In genomic region chr10:18370475-18371286, GRCm38 (mm10) we compare ENCODE assay signal across 9 mouse cellular contexts. TPM values are rescaled to one million over a fixed set of nuclear protein-coding genes. Genes with fewer than 3 reads are reported as not detected.
DNase-seq lines count a peak whose midpoint lies in the region; ATAC-seq lines count a peak whose summit lies in the region.
"Had no signal": no experiment of that assay in that cellular context is flagged by ENCODE, and none has a peak within 500 bp of the region (broad histone marks: within the 10 kb centered on the region; RNA-seq: fewer than 3 reads in every experiment).

No protein-coding gene starts in this region.

- no peak overlapping the region for H3K4me3 ChIP-seq in heart, embryonic 13.5 days
- H3K4me3 ChIP-seq in hindbrain, embryonic 11.5 days (ENCODE audit: low read depth, low read length), result no peak overlapping the region
- H3K4me3 ChIP-seq in limb, embryonic 11.5 days (ENCODE audit: low read depth, low read length), result no peak overlapping the region
- H3K4me3 ChIP-seq in stomach, embryonic 15.5 days (replicated peaks), result no peak overlapping the region
- H3K4me3 ChIP-seq: midbrain, embryonic 12.5 days had no signal

- H3K27ac ChIP-seq in heart, embryonic 13.5 days (replicated peaks), result no peak overlapping the region
- H3K27ac ChIP-seq in hindbrain, embryonic 11.5 days (ENCODE audit: low read depth, low read length), result no peak overlapping the region
- no peak overlapping the region for H3K27ac ChIP-seq in limb, embryonic 11.5 days (replicated peaks; ENCODE audit: low read depth, low read length)
- H3K27ac ChIP-seq in stomach, embryonic 15.5 days, result peak overlapping the region; percentile 46
- H3K27ac ChIP-seq: midbrain, embryonic 12.5 days had no signal

- H3K36me3 ChIP-seq in heart, embryonic 13.5 days, result no peaks in the 10 kb centered on the region
- no peaks in the 10 kb centered on the region for H3K36me3 ChIP-seq in hindbrain, embryonic 11.5 days (ENCODE audit: control insufficient read depth, insufficient read depth, low read length)
- H3K36me3 ChIP-seq in limb, embryonic 11.5 days (ENCODE audit: control insufficient read depth, insufficient read depth, low read length), result no peaks in the 10 kb centered on the region
- no peaks in the 10 kb centered on the region for H3K36me3 ChIP-seq in stomach, embryonic 15.5 days
- H3K36me3 ChIP-seq: midbrain, embryonic 12.5 days had no signal

- peaks cover 21% of the 10 kb centered on the region for H3K4me1 ChIP-seq in heart, embryonic 13.5 days
- peaks cover 8% of the 10 kb centered on the region for H3K4me1 ChIP-seq in hindbrain, embryonic 11.5 days (replicated peaks; ENCODE audit: control insufficient read depth, insufficient read depth, low read length)
- H3K4me1 ChIP-seq in limb, embryonic 11.5 days (ENCODE audit: control insufficient read depth, insufficient read depth, low read length), result peaks cover 10% of the 10 kb centered on the region
- H3K4me1 ChIP-seq in stomach, embryonic 15.5 days, result peaks cover 14% of the 10 kb centered on the region; the same call in 1 of the 2 replicates

- ATAC-seq in heart, embryonic 13.5 days (ENCODE audit: extremely low read depth, insufficient number of reproducible peaks, low FRiP score, low TSS enrichment), result no peak
- ATAC-seq in hindbrain, embryonic 11.5 days (ENCODE audit: low FRiP score), result peak; percentile 37; the same call in 1 of the 2 replicates
- ATAC-seq in limb, embryonic 11.5 days (ENCODE audit: insufficient number of reproducible peaks, low FRiP score, low TSS enrichment, low read depth), result peak; percentile 68; the same call in 1 of the 2 replicates
- ATAC-seq in stomach, embryonic 15.5 days (ENCODE audit: insufficient read depth, low FRiP score, low read depth), result peak; percentile 75

- H3K4me2 ChIP-seq in heart, embryonic 13.5 days, result peak overlapping the region; percentile 10; the same call in 1 of the 2 replicates
- H3K4me2 ChIP-seq in hindbrain, embryonic 11.5 days (replicated peaks; ENCODE audit: low read depth, low read length), result no peak overlapping the region
- no peak overlapping the region for H3K4me2 ChIP-seq in limb, embryonic 11.5 days (ENCODE audit: low read depth, severe bottlenecking)
- peak overlapping the region; percentile 36 for H3K4me2 ChIP-seq in stomach, embryonic 15.5 days

- no peaks in the 10 kb centered on the region for H3K27me3 ChIP-seq in heart, embryonic 13.5 days (replicated peaks)
- no peaks in the 10 kb centered on the region for H3K27me3 ChIP-seq in hindbrain, embryonic 11.5 days (ENCODE audit: control insufficient read depth, insufficient read depth, low read length)
- H3K27me3 ChIP-seq in limb, embryonic 11.5 days (ENCODE audit: control insufficient read depth, insufficient read depth, low read length), result no peaks in the 10 kb centered on the region
- no peaks in the 10 kb centered on the region for H3K27me3 ChIP-seq in stomach, embryonic 15.5 days (replicated peaks)

- no peak for DNase-seq in heart, adult 8-10 months (ENCODE audit: low spot score)
- DNase-seq in hindbrain, embryonic 11.5 days (ENCODE audit: low spot score), result peak; percentile 37
- DNase-seq in limb, embryonic 11.5 days (ENCODE audit: low spot score), result peak; percentile 33
- no peak for DNase-seq in left cerebral cortex, postnatal 25 days (ENCODE audit: low spot score in 2 of 2)
- DNase-seq in heart, postnatal 36 days, result no peak
- no peak for DNase-seq in thymus, postnatal 25 days

- H3K9me3 ChIP-seq in heart, embryonic 13.5 days, result no peaks in the 10 kb centered on the region
- H3K9me3 ChIP-seq in hindbrain, embryonic 11.5 days (ENCODE audit: control insufficient read depth, low read length), result no peaks in the 10 kb centered on the region
- H3K9me3 ChIP-seq in limb, embryonic 11.5 days (ENCODE audit: control insufficient read depth, low read length), result no peaks in the 10 kb centered on the region
- no peaks in the 10 kb centered on the region for H3K9me3 ChIP-seq in stomach, embryonic 15.5 days
- H3K9me3 ChIP-seq: midbrain, embryonic 12.5 days had no signal

- WGBS in heart, embryonic 13.5 days, result 38% methylated on average over 17 of the region's 17 CpGs
- WGBS in hindbrain, embryonic 11.5 days, result 17% methylated on average over 17 of the region's 17 CpGs
- 24% methylated on average over 17 of the region's 17 CpGs for WGBS in limb, embryonic 11.5 days
- 25% methylated on average over 17 of the region's 17 CpGs for WGBS in stomach, embryonic 15.5 days

- peak overlapping the region; percentile 33 for H3K9ac ChIP-seq in heart, embryonic 13.5 days
- H3K9ac ChIP-seq in hindbrain, embryonic 11.5 days (ENCODE audit: low read depth, low read length), result no peak overlapping the region
- no peak overlapping the region for H3K9ac ChIP-seq in limb, embryonic 11.5 days (ENCODE audit: low read length)
- no peak overlapping the region for H3K9ac ChIP-seq in stomach, embryonic 15.5 days
- H3K9ac ChIP-seq: midbrain, embryonic 12.5 days had no signal

- intact Hi-C loops in left cerebral cortex, postnatal 25 days (cut with DNase I), result no loop called here
- intact Hi-C loops in heart, postnatal 36 days (cut with DNase I), result no loop called here

RNA-seq across cellular contexts. Expression of gene Nhsl1, which starts 51.9 kb away (rescaled TPM):
- polyA plus RNA-seq in heart, embryonic 13.5 days (2015; fragmentation: Nextera tagmentation; extraction: Ambion mirVana), result 10.1 and 11.1 TPM in 2 replicates
- total RNA-seq in heart, adult 8-10 months (2022), result 10 to 100 TPM; 16.9 to 26.5 (median 20.6) TPM
- polyA plus RNA-seq in hindbrain, embryonic 11.5 days (2014; fragmentation: Nextera tagmentation; extraction: Ambion mirVana), result 22.2 and 23.4 TPM in 2 replicates
- 8.6 and 9.9 TPM in 2 replicates for polyA plus RNA-seq in limb, embryonic 11.5 days (2014; fragmentation: Nextera tagmentation; extraction: Ambion mirVana)
- polyA plus RNA-seq in stomach, embryonic 15.5 days (2015; fragmentation: Nextera tagmentation; extraction: Ambion mirVana), result 7.0 and 8.2 TPM in 2 replicates
- 10 to 100 TPM; 28.3 to 28.8 TPM for total RNA-seq in left cerebral cortex, postnatal 25 days (2021)
- total RNA-seq in heart, postnatal 36 days (2021), result 10 to 100 TPM; 14.5 to 21.3 TPM

Comparison
In these comparisons a context has a peak if more than half of its experiments do, and no peak if none do; other contexts are left out.
1. H3K4me2 ChIP-seq: peak in heart, embryonic 13.5 days (single experiment) and stomach, embryonic 15.5 days (single experiment); none in hindbrain, embryonic 11.5 days (single experiment) and limb, embryonic 11.5 days (single experiment).
2. DNase-seq: peak in hindbrain, embryonic 11.5 days (single experiment) and limb, embryonic 11.5 days (single experiment); none in heart, adult 8-10 months (single experiment), left cerebral cortex, postnatal 25 days (0 of 2), heart, postnatal 36 days (0 of 2) and thymus, postnatal 25 days (single experiment).